Mouse (Mus musculus): ENCODE measurements around the gene Iqce. TPM values are rescaled to one million over a fixed set of nuclear protein-coding genes. Genes with fewer than 3 reads are reported as not detected.
A peak's percentile ranks its signal among the peaks of the same experiment; 100 is the strongest.

The Iqce gene
- polyA plus RNA-seq, 1 experiment = 12.5 TPM

DNA sequence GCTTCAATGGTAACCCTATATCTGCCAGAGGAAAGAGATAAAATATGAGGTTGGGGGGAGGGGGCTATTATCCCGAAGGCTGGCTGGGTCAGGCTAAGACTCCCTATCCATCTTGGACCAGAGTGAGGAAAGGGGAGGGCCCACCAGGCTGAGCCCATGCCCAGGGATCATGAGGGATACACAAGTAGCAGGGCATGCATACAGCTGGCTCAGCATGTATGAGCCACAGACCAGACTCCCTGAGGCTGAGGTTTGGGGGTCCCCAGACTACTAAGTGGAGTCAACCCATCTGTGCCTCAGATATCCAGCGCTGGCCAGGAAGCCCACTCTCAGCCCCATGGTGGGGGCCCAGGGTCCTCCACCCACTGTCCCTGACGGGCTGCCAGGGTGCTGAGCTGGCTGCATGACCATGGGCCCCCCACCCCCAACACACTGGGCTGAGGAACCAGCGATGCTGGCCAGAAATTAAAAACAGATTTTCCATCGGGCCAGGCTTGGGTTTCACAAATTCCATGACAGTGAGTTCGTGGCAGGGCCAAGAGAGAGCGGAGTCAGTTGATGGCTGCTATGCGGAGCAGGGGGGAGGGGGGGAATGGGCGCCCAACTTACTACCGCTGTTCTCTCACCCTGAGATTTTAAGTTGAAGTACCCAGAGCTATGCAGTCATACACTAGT lies 60.8 kb downstream of the Iqce start:
- DNase-seq (ENCODE audit: low read depth in 1 of 2, low spot score in 2 of 2) = no peak
- Histone ChIP-seq H3K27me3 (ENCODE audit: control insufficient read depth, insufficient read depth, low read length) (no peaks in the 10 kb centered on the region), H3K36me3 (ENCODE audit: control insufficient read depth, insufficient read depth, low read length) (0 out of 2 replicates have a peak, but pooled peaks cover 4% of the 10 kb centered on the region), H3K4me3 (ENCODE audit: extremely low read depth, insufficient read depth, insufficient read length) (no peak overlapping the region), H3K27ac (ENCODE audit: insufficient read depth, low read length) (peak overlapping the region; percentile 77), H3K4me1 (ENCODE audit: control insufficient read depth, insufficient read depth, insufficient read length) (peaks cover 40% of the 10 kb centered on the region)
- TF ChIP-seq POLR2A (IDR thresholded peaks at IDR 0.05; ENCODE audit: low read depth, low read length) = no peak
- WGBS = 75% methylated on average over 10 of the region's 10 CpGs

DNA sequence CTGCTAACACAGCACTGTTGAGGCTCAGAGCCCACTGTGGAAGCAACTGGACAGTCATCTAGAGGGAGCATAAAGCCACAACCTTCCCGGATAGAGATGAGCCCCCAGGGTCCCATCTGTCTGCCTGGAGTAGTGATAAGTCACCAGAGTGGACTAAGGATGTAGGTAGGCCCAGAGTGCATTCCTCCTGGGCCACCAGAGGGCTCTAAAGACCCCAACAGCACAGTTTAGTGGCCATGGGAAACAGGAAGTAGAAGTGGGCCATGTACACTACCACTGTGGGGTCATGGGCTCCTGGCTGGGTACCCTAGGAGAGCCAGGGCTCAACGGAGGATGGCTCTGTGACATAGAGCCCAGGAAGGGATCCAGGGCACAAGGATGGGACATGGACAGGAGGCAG lies 61.4 kb downstream of the Iqce start:
- Histone ChIP-seq H3K27ac (ENCODE audit: insufficient read depth, low read length) (peak overlapping the region; percentile 77), H3K4me3 (ENCODE audit: extremely low read depth, insufficient read depth, insufficient read length) (no peak overlapping the region), H3K4me1 (ENCODE audit: control insufficient read depth, insufficient read depth, insufficient read length) (peaks cover 40% of the 10 kb centered on the region), H3K36me3 (ENCODE audit: control insufficient read depth, insufficient read depth, low read length) (0 out of 2 replicates have a peak, but pooled peaks cover 4% of the 10 kb centered on the region), H3K27me3 (ENCODE audit: control insufficient read depth, insufficient read depth, low read length) (no peaks in the 10 kb centered on the region)
- no peak for DNase-seq (ENCODE audit: low read depth in 1 of 2, low spot score in 2 of 2)
- TF ChIP-seq CTCF (IDR thresholded peaks at IDR 0.05; ENCODE audit: extremely low read depth, insufficient read depth, insufficient read length, insufficient replicate concordance) (peak; percentile 16; the same call in 1 of the 2 replicates), POLR2A (IDR thresholded peaks at IDR 0.05; ENCODE audit: low read depth, low read length) (no peak)
- 64% methylated on average over 2 of the region's 2 CpGs for WGBS

DNA sequence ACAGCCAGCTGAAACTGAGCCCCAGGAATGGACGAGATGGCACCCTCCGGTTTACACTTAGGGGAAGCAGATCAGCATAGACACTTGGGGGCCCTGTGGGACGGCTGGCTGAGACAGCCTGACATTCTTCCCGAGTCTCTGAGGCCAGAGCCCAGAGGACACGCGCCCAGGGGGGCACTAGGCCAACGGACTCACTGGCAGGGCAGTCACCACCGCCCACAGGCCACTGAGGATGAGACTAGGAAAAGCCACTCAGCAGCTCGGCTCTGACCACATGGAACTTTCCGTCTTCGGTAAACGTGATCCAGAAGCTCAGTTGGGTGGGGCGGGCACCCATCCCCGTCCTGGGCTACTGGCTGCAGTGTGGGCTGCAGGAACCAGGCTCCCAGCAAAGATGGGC lies 62.3 kb downstream of the Iqce start:
- Histone ChIP-seq H3K4me3 (ENCODE audit: extremely low read depth, insufficient read depth, insufficient read length) (no peak overlapping the region), H3K4me1 (ENCODE audit: control insufficient read depth, insufficient read depth, insufficient read length) (peaks cover 40% of the 10 kb centered on the region), H3K36me3 (ENCODE audit: control insufficient read depth, insufficient read depth, low read length) (peaks cover 9% of the 10 kb centered on the region), H3K27ac (ENCODE audit: insufficient read depth, low read length) (no peak overlapping the region; the same call in 1 of the 2 replicates), H3K27me3 (ENCODE audit: control insufficient read depth, insufficient read depth, low read length) (no peaks in the 10 kb centered on the region)
- no peak for DNase-seq (ENCODE audit: low read depth in 1 of 2, low spot score in 2 of 2)
- WGBS = 85% methylated on average over 14 of the region's 14 CpGs
- TF ChIP-seq POLR2A (IDR thresholded peaks at IDR 0.05; ENCODE audit: low read depth, low read length) (no peak), CTCF (IDR thresholded peaks at IDR 0.05; ENCODE audit: extremely low read depth, insufficient read depth, insufficient read length, insufficient replicate concordance) (no peak)

DNA sequence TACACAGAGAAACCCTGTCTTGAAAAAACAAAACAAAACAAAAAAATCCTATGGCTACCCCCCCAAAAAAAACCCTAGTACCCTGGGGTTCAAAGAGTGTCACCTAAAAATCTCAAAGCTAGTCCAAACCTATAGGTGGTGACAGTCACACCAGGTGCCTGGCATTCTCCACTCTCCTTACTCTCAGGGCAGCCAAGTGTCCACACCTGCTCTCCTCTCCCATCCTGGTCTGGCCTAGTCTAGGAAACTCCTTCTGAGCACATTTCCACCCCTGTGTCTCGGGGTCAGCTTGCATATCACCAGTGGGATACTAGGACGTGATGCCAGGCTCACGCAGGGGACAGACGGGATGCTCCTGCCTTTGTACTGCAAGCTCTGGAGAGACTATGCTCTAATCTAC lies 62.9 kb downstream of the Iqce start:
- no peak for DNase-seq (ENCODE audit: low read depth in 1 of 2, low spot score in 2 of 2)
- no peak for TF ChIP-seq CTCF (IDR thresholded peaks at IDR 0.05; ENCODE audit: extremely low read depth, insufficient read depth, insufficient read length, insufficient replicate concordance)
- TF ChIP-seq POLR2A (IDR thresholded peaks at IDR 0.05; ENCODE audit: low read depth, low read length) = no peak
- WGBS = 95% methylated on average over 4 of the region's 4 CpGs
- Histone ChIP-seq H3K27ac (ENCODE audit: insufficient read depth, low read length) (no peak overlapping the region), H3K4me3 (ENCODE audit: extremely low read depth, insufficient read depth, insufficient read length) (no peak overlapping the region), H3K4me1 (ENCODE audit: control insufficient read depth, insufficient read depth, insufficient read length) (peaks cover 40% of the 10 kb centered on the region), H3K27me3 (ENCODE audit: control insufficient read depth, insufficient read depth, low read length) (no peaks in the 10 kb centered on the region), H3K36me3 (ENCODE audit: control insufficient read depth, insufficient read depth, low read length) (peaks cover 12% of the 10 kb centered on the region)

DNA sequence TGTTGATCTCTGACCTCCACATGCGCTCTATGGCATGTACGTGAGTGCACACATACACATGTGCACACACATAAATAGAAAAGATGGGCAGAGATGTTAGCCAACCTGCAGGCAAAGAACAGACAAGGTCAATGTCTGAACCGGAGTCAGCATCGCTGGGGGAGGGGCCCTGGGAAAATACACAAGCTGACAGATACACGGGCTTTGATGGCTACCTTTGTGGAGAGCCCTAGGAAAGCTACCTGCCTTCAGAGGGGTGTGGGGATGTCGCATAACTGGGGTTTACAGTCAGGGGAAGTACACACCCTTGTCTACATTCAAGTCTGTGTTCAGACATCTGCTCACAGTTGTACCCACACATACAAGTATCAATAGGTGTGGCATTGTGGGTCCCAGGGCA lies 63.7 kb downstream of the Iqce start:
- TF ChIP-seq POLR2A (IDR thresholded peaks at IDR 0.05; ENCODE audit: low read depth, low read length) = no peak
- Histone ChIP-seq H3K4me1 (ENCODE audit: control insufficient read depth, insufficient read depth, insufficient read length) (peaks cover 40% of the 10 kb centered on the region), H3K4me3 (ENCODE audit: extremely low read depth, insufficient read depth, insufficient read length) (no peak overlapping the region), H3K27me3 (ENCODE audit: control insufficient read depth, insufficient read depth, low read length) (no peaks in the 10 kb centered on the region), H3K36me3 (ENCODE audit: control insufficient read depth, insufficient read depth, low read length) (peaks cover 12% of the 10 kb centered on the region), H3K27ac (ENCODE audit: insufficient read depth, low read length) (peak overlapping the region; percentile 93)
- DNase-seq (ENCODE audit: low read depth in 1 of 2, low spot score in 2 of 2) = no peak
- WGBS = 84% methylated on average over 6 of the region's 6 CpGs

DNA sequence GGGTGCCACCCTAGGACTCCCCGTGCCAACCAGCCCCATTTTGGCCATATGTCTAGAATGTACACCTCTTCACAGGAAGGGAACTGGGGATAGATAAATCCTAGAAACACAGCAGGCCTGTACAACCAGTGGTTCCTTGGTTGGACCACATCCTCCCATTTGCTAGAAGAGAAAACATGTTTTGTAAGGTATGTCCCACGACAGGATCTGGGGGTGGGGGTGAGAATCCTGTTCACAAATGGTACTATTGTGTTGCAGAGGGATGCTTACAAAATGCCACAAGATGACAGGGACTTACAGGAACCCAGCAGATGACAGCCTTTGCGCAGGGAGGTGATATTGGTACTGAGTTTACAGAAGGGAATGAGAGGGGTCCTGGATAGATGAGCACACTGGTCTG lies 64.2 kb downstream of the Iqce start:
- TF ChIP-seq POLR2A (IDR thresholded peaks at IDR 0.05; ENCODE audit: low read depth, low read length) (no peak), CTCF (IDR thresholded peaks at IDR 0.05; ENCODE audit: extremely low read depth, insufficient read depth, insufficient read length, insufficient replicate concordance) (no peak)
- WGBS = 61% methylated on average over 3 of the region's 3 CpGs
- H3K4me1 ChIP-seq (ENCODE audit: control insufficient read depth, insufficient read depth, insufficient read length) = peaks cover 38% of the 10 kb centered on the region
- no peak overlapping the region for H3K4me3 ChIP-seq (ENCODE audit: extremely low read depth, insufficient read depth, insufficient read length)
- peaks cover 14% of the 10 kb centered on the region for H3K36me3 ChIP-seq (ENCODE audit: control insufficient read depth, insufficient read depth, low read length)
- peak overlapping the region; percentile 93 for H3K27ac ChIP-seq (ENCODE audit: insufficient read depth, low read length)
- no peaks in the 10 kb centered on the region for H3K27me3 ChIP-seq (ENCODE audit: control insufficient read depth, insufficient read depth, low read length)
- no peak for DNase-seq (ENCODE audit: low read depth in 1 of 2, low spot score in 2 of 2)

DNA sequence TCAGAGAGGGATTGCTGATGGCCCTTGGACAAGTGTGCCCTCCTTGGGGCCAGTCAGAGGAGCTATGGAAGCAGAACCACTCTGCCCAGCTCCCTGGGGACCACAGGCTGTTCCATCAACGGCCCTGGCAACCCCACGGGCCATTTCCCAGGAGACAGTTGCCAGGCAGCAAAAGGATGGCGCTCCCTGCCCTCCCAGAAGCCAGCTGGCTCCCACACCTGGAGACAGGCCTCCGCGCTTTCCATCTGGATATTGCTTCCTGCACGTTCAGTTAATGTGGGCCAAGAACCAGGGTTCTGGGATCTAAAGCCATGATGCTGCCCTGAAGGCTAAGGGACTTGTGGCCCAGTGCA lies 65.1 kb downstream of the Iqce start:
- no peaks in the 10 kb centered on the region for H3K27me3 ChIP-seq (ENCODE audit: control insufficient read depth, insufficient read depth, low read length)
- 50% methylated on average over 6 of the region's 6 CpGs for WGBS
- TF ChIP-seq CTCF (IDR thresholded peaks at IDR 0.05; ENCODE audit: extremely low read depth, insufficient read depth, insufficient read length, insufficient replicate concordance) (no peak), POLR2A (IDR thresholded peaks at IDR 0.05; ENCODE audit: low read depth, low read length) (no peak)
- H3K36me3 ChIP-seq (ENCODE audit: control insufficient read depth, insufficient read depth, low read length) = peaks cover 16% of the 10 kb centered on the region
- H3K4me3 ChIP-seq (ENCODE audit: extremely low read depth, insufficient read depth, insufficient read length) = no peak overlapping the region
- H3K27ac ChIP-seq (ENCODE audit: insufficient read depth, low read length) = peak overlapping the region; percentile 93
- H3K4me1 ChIP-seq (ENCODE audit: control insufficient read depth, insufficient read depth, insufficient read length) = peaks cover 29% of the 10 kb centered on the region
- DNase-seq (ENCODE audit: low read depth in 1 of 2, low spot score in 2 of 2) = no peak
